In genomic region chr13:48236865-48237264, GRCm38 (mm10) we compare ENCODE assay signal across 21 mouse cellular contexts. TPM values are rescaled to one million over a fixed set of nuclear protein-coding genes. Genes with fewer than 3 reads are reported as not detected.
"Had no signal": no experiment of that assay in that cellular context is flagged by ENCODE, and none has a peak within 500 bp of the region (broad histone marks: within the 10 kb centered on the region; RNA-seq: fewer than 3 reads in every experiment).

No protein-coding gene starts in this region.

- H3K9me3 ChIP-seq: limb, embryonic 13.5 days; liver, embryonic 12.5 days; liver, embryonic 15.5 days; lung, embryonic 15.5 days; neural tube, embryonic 15.5 days had no signal

- H3K4me2 ChIP-seq: limb, embryonic 13.5 days; liver, embryonic 12.5 days; liver, embryonic 15.5 days; lung, embryonic 15.5 days; neural tube, embryonic 15.5 days had no signal

- ATAC-seq: inflammation-experienced regulatory T-cells, adult 6 months; intestine, embryonic 16.5 days; liver, embryonic 12.5 days had no signal

- H3K4me3 ChIP-seq: layer of hippocampus, adult 2 months; left cerebral cortex, adult 2 months; limb, embryonic 13.5 days; liver, embryonic 12.5 days; liver, embryonic 15.5 days; lung, embryonic 15.5 days; myocyte; neural tube, embryonic 15.5 days had no signal

- H3K27ac ChIP-seq: left cerebral cortex, adult 2 months; limb, embryonic 13.5 days; liver, embryonic 12.5 days; liver, embryonic 15.5 days; lung, embryonic 15.5 days; neural tube, embryonic 15.5 days; stomach, postnatal 0 days had no signal

- H3K27me3 ChIP-seq: limb, embryonic 13.5 days; liver, embryonic 12.5 days; liver, embryonic 15.5 days; lung, embryonic 15.5 days; neural tube, embryonic 15.5 days had no signal

- DNase-seq: layer of hippocampus, postnatal 36 days; liver; right cerebral cortex, adult 18-20 months; right cerebral cortex, postnatal 14 days; right cerebral cortex, postnatal 4 days; thymus, adult 2 months; thymus, postnatal 14 days; thymus, postnatal 4 days had no signal

- H3K36me3 ChIP-seq: limb, embryonic 13.5 days; liver, embryonic 12.5 days; liver, embryonic 15.5 days; lung, embryonic 15.5 days; neural tube, embryonic 15.5 days had no signal

- H3K9ac ChIP-seq: limb, embryonic 13.5 days; liver, embryonic 12.5 days; liver, embryonic 15.5 days; lung, embryonic 15.5 days; neural tube, embryonic 15.5 days had no signal

- H3K4me1 ChIP-seq: liver, embryonic 12.5 days; liver, embryonic 15.5 days had no signal

RNA-seq across cellular contexts. Expression of gene Id4, which starts 24.2 kb away (rescaled TPM):
- total RNA-seq: megakaryocyte progenitor cell, adult 5-6 weeks; monocyte, adult 5-6 weeks had no signal
- polyA plus RNA-seq: inflammation-experienced regulatory T-cells, adult 6 months had no signal
